Mouse (Mus musculus): ENCODE measurements at regions not wholly inside any gene's neighbourhood (a gene's known extent, or its start where the extent isn't known, plus 50 kb on each side); places are given as distances from the start of the nearest gene placed in this dataset.

DNA sequence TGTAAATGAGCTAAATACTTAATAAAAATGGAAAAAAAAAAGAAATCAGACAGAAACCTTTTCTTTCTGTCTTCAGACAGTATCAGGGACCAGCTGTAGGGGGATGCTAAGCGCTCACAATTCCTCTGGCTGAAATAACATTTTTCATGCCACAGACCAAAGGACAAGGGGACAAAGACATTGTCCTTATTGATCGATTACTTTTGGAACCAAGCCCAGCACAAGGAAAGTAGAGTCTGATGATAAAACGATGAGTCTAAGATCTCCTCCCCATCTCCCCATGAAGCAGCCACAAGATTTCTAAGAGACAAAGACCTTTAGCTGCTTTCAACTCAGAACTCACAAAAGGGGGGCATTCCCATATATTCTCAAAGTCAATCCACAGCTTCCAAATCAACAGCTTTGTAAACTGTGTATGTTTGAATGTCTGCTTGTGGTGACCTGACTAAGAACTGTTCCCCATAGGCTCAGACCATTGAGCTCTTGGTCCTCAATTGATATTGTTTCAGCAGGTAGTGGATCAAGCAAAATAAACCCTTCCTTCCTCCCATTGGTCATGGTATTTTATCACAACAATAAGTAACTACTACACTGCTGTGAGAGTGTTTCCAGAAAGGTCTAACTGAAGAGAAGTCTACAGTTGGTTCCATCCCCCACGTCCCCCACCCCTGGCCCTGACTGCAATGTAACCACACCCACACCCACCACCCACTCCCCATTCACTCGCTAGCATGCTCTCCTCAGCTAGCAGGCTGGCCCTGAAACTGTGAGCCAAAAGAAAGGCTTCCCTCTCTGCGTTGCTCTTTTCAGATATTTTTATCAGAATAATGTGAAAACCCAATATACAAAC lies 331.4 kb upstream of the Spred2 start:
- DNase-seq (ENCODE audit: low spot score) = no peak

DNA sequence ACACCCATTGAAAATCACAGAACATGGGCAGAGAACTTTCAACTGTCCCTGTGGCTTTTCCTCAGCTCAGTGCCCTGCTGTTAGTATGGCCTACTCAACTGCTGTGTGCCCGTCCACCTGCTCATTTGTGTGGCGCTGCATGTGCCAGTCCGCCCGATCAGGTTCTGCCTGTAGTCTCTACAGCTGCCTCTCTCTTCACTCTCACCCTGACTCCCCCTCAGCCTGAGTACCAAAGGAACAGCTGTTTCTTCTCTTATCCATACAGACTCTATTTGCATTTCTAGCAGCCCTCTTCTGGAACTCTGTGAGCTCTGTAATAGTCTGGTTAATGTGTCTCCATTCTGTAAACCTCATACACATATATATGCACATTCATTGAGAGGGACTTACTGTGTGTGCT lies 329.1 kb upstream of the Spred2 start:
- no peak for DNase-seq (ENCODE audit: low spot score)

DNA sequence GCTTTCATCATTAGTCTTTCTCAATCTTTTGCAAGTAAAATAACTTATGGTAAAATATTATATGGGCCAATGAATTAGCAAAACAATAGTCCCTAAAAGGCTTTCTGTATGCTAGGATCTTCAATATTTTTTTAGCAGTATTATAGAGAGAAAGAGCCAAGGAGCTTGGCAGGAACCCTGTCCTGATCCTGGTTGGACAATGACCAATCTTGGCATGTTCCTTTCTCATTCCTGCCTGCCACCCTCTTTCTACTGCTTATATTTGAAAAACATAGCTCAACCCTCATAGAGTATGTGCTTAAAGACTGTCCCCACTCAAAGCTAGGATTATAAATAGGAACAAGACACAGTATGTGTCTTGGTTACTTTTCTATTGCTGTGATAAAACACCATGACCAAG lies 327.8 kb upstream of the Spred2 start:
- no peak for DNase-seq (ENCODE audit: low spot score)

DNA sequence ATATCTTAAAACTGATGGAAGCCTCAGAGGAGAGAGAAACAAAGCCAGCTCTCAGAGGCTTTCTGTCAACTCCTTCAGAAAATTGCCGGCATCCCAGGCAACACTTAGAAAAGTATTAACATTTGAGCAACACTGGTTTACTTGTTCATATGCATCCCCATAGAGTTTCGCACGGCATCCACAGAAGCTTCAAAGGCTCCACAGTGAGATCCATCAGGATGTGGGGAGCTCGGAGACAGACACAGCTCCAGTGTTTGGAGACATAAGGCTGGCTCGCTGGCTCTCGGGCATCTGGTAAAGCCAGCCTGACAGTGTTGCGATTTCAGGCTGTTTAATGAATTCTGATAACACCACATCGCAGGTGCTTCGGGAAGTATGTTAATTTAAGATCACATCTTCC lies 324.7 kb upstream of the Spred2 start:
- no peak for DNase-seq (ENCODE audit: low spot score)

GRCm38 (mm10) chr11:19601216-19601938 lies 322.8 kb upstream of the Spred2 start:
- peak; percentile 33 for DNase-seq (ENCODE audit: low spot score)

DNA sequence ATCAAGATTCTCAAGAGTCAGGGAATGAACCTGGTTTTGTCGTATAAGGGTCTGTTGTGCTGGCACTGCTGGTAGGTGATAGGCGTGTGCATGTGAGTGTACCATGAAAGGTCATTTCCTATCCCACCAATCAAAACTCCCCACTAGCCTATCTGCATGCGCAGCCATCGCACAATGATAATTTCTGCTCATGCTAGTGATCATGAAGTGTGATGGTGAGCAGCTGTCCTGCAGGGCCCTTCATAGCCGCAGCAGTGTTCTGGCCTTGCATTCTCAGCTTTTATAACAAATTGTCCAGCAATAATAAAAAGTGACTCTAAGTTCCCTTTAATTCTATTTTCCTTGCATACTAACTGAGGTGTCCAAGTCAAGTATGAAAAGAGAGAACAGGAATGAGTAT lies 321.7 kb upstream of the Spred2 start:
- no peak for DNase-seq (ENCODE audit: low spot score)

GRCm38 (mm10) chr11:19605602-19606001 lies 318.6 kb upstream of the Spred2 start:
- no peak for DNase-seq (ENCODE audit: low spot score)

GRCm38 (mm10) chr11:19606943-19607342 lies 317.2 kb upstream of the Spred2 start:
- DNase-seq (ENCODE audit: low spot score) = no peak

DNA sequence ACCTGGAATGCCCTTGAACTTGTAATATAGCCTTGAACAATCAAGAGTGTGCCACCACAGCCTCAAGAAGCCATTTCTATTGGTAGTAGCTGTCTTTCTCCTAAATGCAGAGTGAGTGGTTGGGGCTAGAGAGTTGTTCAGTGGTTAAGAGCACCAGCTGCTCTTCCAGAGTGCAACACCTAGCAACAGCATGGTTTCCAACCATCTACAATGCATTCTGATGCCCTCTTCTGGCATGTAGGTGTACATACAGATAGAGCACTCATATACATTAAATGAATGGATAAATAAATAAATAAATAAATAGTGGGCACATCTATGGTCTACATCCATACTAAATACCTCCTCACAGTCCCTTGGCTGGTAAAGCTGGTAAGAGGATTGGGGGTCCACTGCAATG lies 316.2 kb upstream of the Spred2 start:
- DNase-seq (ENCODE audit: low spot score) = no peak

DNA sequence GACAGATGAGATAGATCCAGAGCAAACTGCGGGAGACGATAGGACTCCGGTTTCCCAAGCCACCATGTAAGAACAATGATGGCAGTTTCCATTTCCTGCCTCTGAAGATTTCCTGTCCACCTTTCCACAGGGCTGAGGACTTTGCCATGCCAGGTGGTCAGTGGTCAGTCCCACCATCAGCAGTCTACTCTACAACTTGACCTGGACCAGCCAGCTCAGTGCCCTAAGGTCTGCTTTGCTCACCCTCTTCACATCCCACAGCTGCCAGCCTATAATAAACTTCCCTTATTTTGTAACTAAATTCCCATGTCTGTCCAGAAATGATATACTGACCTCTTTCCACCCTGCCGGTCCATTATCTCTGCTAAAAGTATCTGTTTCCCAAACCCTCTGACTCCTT lies 315.7 kb upstream of the Spred2 start:
- DNase-seq (ENCODE audit: low spot score) = no peak

GRCm38 (mm10) chr11:19610559-19610958 lies 313.6 kb upstream of the Spred2 start:
- no peak for DNase-seq (ENCODE audit: low spot score)

DNA sequence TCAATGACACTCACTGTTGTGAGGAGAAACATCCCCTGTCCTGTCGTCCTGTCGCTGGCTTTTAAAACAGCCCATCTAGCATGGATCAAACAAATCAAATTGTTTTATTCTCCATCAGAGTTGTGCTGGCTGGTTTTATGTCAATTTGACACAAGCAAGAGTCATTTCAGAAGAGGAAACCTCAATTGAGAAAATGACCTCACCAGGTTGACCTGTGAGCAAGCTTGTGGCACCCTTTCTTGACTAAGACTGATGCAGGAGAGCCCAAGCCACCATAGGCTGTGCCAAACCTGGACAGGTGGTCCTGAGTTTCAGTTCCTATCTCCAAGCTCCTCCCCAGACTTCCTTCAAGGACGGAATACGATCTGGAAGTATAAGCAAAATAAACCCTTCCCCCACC lies 313.0 kb upstream of the Spred2 start:
- DNase-seq (ENCODE audit: low spot score) = no peak

- no peak for DNase-seq (ENCODE audit: low spot score)
Observed at GRCm38 (mm10) chr11:19616520-19616919, 307.7 kb upstream of the Spred2 start.

- DNase-seq (ENCODE audit: low spot score) = no peak
Observed at GRCm38 (mm10) chr11:19619494-19619893, 304.7 kb upstream of the Spred2 start.

GRCm38 (mm10) chr11:19631055-19631695 lies 293.0 kb upstream of the Spred2 start:
- no peak for DNase-seq (ENCODE audit: low spot score)

DNA sequence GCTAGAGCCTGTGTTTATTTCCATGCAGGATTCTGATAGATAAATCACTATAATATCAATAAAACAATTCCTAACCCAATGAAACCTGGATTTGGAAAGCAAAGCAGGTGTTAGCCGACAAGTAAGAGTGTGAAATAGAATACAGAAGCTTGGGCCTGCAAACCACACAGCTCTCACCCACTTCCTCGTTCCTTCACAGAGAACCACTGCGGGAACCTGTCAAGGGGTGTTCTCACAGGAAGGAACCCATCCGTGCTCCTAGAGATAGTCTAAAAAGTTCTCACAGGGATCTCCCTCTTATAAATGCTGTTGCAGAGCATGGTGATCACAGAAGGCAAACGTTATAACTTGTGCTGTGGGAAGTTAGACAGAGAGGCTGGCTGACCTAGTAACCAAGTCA lies 291.7 kb upstream of the Spred2 start:
- DNase-seq (ENCODE audit: low spot score) = no peak

DNA sequence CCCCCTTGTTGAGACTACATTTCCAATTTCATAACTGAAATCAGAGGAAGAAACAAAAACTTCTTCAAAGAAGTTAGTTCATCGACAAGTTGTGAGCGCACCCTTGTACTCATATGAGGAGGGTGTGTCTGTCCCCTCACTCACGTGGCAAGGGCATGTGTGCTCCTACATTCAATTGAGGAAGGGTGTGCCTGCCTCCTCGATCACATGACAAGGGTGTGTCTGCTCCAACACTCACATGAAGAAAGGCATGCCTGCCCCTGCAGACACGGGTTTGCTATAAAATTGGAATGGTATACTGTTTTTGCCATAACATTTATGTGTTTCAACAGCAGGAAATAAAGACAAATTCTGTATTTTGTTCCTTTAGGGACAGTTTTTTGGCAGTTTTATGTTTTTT lies 290.6 kb upstream of the Spred2 start:
- no peak for DNase-seq (ENCODE audit: low spot score)

DNA sequence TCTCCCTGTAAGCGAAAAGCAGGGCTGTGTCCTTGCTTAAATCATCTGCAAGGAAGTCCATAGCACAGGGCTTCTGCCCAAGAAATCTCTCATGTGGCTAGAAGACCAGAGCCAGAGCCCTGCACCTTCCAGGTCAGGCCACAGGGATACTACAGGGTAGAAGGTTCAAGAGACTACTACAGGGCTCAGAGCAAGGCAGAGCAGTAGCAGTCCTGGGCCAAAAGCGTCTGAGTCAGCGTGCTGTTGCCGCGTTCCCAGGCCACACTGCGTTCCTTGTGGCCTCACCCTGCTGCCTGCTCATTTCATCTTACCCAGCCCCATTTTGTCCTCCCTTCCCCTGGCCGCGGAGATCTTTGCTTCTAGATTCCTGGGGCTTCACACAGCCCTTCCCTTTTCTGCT lies 283.0 kb upstream of the Spred2 start:
- no peak for DNase-seq (ENCODE audit: low spot score)

DNA sequence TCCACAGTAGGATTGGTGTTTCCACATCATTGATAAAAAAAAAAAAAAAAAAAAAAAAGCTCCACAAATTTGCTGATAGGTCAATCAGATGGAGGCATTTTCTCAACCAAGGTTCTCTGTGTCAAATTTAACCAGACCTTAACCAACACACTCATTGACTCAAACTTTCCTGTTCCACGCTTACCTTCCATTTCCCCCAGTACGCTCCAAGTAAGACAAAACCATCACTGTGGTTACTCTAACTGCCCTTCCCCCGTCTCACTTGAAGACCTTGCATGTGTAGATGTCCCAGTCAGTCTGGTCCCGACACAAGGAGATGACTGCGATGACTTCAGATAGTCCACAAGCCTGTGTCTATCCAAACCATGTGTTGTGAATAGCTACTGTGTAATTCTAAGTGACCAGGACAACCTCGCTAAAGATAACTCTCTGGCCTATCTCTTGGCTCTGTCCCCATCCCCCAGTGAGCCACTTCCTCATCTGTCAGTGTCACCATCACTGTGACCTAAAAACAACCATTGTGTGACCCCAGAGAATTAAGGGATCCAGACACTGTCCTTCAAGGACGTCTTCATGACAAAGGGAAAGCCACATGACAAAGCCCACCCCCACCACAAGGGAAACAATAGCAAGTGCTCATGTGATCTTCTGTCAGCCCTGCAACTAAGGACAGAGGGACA lies 279.9 kb upstream of the Spred2 start:
- DNase-seq (ENCODE audit: low spot score) = no peak

DNA sequence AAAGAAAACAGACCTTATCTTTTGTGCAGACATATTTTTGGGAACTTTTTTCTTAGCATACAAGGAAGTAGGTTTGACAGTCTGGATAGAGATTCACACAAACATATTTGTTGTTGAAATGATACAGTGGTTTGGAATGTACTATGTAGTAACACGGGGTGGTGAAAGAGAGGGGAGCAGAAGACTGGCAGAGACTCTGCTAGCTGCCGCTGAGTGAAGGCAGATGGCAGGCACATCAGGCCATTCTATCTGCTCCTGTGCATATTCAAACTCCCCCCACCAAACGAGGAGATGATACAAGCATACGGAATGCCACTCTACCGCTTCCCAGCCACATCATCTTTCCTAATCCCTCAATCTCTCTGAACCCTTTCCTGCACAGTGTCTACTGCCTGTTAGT lies 279.1 kb upstream of the Spred2 start:
- DNase-seq (ENCODE audit: low spot score) = peak; percentile 31

DNA sequence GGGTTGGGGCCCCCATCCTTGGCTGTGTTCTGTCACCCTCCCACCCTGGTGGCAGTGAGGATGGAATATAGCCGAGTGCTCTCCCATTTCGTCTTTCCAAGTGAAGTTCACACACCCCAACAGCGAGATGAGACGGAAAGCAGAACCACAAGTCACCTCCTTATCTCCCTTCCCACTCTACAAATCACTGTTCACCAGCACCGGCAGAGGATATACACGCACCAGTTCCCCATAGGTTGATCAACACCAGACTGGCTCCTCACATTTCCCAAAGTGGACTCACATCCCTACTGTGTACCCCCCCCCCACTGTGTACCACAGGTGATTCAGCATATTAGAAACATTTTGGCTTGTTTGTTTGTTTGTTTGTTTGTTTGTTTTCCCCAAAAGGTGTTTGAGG lies 272.7 kb upstream of the Spred2 start:
- DNase-seq (ENCODE audit: low spot score) = no peak

GRCm38 (mm10) chr11:19651929-19652328 lies 272.2 kb upstream of the Spred2 start:
- DNase-seq (ENCODE audit: low spot score) = no peak

DNA sequence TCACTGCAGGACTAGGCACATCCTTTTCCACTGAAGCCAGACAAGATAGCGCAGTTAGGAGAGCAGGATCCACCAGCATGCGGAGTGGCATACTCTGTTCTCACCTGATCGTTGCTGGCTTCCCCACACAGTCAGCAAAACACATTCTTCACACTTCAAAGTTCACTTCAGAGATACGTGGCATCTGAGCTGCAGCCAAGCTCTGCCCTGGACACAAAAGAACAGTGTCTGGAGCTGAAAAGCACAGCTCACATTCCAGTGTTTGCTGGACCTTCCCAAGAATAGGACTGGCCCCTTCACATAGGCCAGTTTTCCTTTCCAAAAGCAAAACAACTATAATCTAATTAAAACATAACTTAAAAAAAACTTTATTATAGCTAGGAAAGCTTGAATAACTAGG lies 264.7 kb upstream of the Spred2 start:
- DNase-seq (ENCODE audit: low spot score) = no peak

Measured in lung, postnatal 25 days (tissue).